Mouse (Mus musculus) gastrocnemius, postnatal 10 days (tissue): ENCODE results near the gene Malsu1. TPM values are rescaled to one million over a fixed set of nuclear protein-coding genes. Genes with fewer than 3 reads are reported as not detected.

Experiments
- DNase-seq: peaks from one replicate; pipeline ENCODE4 v3.0.0; 2021; ENCODE audit warnings: mixed read lengths
- long read RNA-seq, 2 experiments: library from polyadenylated mRNA; stranded (forward); transcript quantifications; one replicate each; pipeline ENCODE4 v2.0.0; 2021
- total RNA-seq, 2 experiments: library from RNA; stranded (reverse); gene quantifications; 2 replicates each; pipeline ENCODE4 v1.2.3; 2021

Gene Malsu1
- 10 to 100 TPM; 50.7 to 56.9 TPM for total RNA-seq
- long read RNA-seq, experiment 1, transcript Malsu1-203 (4 exons, 2,819 nt) = major isoform, 29 of 39 reads
- long read RNA-seq, experiment 1, partial matches to known transcripts = 3 of 39 reads
- long read RNA-seq, experiment 1, other reads (novel, unspliced or antisense) = 3 of 39 reads
- long read RNA-seq, experiment 2, transcript Malsu1-203 (4 exons, 2,819 nt) = major isoform, 31 of 34 reads
- long read RNA-seq, experiment 2, partial matches to known transcripts = 0 of 34 reads
- long read RNA-seq, experiment 2, other reads (novel, unspliced or antisense) = 0 of 34 reads

DNA sequence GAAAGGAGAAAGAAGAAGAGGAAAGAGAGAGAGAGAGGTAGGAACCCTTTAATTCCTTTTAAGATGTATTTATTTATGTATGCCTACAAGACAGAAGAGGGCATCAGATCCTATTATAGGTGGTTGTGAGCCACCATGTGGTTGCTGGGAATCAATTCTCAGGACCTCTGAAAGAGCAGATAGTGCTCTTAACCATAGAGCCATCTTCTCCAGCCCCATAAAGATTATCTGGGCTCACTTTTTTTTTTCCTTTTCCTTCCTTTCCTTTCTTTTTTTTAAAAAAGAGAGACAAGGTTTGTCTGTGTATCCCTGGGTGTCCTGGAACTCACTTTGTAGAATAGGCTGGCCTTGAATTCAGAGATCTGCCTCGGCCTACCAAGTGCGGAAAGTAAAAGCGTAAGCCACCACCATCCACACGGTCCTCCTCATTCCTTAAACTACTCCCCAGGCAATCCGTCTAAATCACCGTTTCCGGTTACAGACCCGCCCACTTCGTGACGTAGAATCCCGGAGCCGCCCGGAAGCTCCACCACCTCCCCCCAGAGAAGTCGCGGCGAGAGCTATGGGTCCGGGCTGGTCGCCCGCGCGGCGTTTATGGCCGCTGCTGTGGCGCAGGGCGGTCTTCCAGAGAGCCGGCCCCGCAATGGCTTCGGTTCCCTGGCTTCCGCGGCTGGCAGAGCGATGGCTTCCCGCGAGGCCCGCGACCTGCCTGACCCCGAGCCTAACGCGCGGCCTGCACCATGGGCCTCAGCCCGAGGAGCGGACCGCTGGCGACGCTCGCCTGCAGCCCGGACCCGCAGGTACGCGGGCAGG, at the start of gene Malsu1:
Gene Malsu1, plus strand, starts transcription at position 492 of the 813 bp plus-strand sequence.
- DNase-seq = peak; percentile 93

GRCm38 (mm10) chr6:49025290-49025689, 48.3 kb upstream of the Malsu1 start:
- no peak for DNase-seq

DNA sequence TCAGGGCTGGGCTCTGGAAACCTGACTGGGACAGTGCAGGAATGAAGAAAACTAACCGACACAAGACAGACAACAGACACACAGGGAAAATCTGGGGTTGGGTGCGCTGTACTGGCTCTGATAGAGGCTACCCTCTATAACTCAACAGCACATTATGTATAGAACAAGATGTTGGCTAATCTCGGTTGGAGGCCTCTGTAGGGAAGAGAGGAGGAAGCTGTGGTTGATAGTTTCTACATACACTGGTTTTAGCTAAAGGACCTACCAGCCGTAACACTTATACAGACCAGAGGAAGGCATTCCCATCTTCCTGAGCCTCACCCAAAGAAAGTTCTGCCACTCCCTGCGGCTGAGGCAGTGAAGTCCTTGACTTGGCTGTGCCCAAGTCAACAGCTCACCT, 47.1 kb upstream of the Malsu1 start:
- no peak for DNase-seq

- no peak for DNase-seq
Measured at GRCm38 (mm10) chr6:49028019-49028418, 45.6 kb upstream of the Malsu1 start.

- no peak for DNase-seq
Measured at GRCm38 (mm10) chr6:49028708-49029107, 44.9 kb upstream of the Malsu1 start.

DNA sequence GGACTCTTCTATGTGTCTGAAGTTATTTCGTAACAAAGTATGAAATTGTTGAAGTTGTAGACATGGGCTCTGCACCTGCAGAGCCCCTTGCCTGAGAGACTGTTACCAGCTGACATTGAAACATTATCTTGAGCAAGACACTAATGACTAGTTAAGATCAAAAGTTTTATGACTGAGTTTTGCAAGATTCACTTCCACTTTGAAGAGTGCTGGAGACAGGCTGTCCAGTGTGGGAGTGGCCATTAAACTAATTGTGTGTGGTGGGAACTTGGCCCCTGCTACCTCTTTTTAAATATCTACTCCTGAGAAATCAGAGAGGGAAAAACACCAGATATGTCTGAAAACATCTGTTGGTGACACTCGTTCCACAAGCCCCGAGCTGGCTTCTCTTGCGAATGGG, 42.4 kb upstream of the Malsu1 start:
- DNase-seq = no peak

GRCm38 (mm10) chr6:49032783-49033182, 40.8 kb upstream of the Malsu1 start:
- no peak for DNase-seq

GRCm38 (mm10) chr6:49036275-49037267, 37.0 kb upstream of the Malsu1 start, which contains the start of gene Gpnmb:
Gene Gpnmb (plus strand): TSS chr6:49036546.
- DNase-seq = peak; percentile 24

- peak; percentile 17 for DNase-seq
Measured at GRCm38 (mm10) chr6:49037268-49037662, 36.3 kb upstream of the Malsu1 start.

DNA sequence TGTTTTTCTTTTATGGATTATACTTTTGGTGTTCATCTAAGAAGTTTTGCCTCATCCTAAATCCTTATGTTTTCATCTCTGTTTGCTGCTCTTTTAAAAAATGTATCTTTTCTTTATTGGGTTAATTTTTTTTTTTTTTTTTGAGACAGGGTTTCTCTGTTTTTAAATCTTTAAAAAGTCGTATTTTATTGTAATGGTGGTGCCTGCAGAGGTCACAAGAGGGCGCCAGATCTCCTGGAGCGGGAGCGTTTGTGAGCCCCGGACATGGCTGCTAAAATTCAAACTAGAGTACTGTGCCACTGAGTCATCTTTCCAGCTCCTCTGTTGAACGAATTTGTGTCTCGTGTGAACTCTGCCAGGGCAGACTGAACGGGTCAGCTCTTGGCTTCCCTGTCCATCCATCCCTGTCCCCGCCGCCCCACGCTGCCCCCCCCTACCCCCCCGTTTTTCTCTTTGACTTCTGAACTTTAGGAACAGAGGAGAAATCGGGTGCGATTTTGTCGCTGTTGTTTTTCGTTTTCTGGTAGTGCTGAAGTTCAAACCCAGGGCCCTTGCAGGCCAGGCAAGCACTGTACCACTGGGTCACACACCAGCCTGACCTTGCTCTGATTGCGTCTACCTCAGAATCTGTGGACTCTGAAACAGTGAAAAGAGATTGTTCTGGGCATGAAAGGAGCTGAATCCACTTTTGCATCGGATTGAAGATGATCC, 34.0 kb upstream of the Malsu1 start:
- DNase-seq = peak; percentile 70

DNA sequence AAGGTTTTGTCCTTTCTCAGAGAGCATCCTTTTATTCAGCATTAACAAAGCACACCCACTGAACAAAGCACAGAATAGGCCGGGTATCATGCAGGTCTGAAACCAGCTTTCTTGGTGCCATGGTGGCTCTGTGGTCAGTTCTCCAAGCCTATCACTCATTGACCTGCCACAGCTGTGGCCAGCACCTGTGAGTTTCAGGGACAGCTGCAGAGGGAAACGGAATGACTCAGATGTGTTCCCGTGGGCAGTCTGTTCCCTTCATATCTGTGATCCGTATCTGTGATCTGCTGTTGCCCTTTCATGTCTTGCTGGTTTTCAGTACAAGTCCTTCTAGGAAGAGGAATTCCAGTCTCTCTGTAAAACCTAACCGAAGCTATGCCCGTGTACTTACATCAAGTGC, 27.1 kb upstream of the Malsu1 start:
- DNase-seq = no peak

DNA sequence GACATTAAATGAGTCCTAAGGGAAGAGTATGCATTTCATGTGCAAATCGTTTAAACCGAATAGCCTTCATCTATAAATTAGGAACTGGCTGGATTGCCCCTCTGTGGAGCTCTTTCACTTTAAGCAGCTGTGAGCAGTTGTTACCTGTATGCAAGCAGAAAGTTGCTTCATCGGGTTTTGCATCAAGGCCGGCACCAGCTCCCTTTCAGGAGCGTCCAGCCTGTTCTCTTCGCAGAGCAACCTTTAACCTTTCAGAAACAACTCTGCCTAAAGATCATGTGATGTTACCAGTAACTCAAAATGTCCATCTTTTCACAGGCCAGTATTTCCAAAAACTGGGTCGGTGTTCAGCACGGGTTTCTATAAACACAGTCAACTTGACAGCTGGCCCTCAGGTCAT, 26.6 kb upstream of the Malsu1 start:
- DNase-seq = no peak

DNA sequence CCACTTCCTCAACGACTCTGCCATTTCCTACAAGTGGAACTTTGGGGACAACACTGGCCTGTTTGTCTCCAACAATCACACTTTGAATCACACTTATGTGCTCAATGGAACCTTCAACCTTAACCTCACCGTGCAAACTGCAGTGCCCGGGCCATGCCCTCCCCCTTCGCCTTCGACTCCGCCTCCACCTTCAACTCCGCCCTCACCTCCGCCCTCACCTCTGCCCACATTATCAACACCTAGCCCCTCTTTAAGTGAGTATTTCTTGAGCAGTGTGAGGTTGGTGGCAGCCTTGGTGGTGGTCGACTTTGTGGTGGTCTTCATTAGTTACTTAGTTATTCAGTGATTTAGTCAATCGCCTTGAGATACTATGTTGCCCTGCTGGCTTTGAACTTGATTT, 25.7 kb upstream of the Malsu1 start:
- no peak for DNase-seq

DNA sequence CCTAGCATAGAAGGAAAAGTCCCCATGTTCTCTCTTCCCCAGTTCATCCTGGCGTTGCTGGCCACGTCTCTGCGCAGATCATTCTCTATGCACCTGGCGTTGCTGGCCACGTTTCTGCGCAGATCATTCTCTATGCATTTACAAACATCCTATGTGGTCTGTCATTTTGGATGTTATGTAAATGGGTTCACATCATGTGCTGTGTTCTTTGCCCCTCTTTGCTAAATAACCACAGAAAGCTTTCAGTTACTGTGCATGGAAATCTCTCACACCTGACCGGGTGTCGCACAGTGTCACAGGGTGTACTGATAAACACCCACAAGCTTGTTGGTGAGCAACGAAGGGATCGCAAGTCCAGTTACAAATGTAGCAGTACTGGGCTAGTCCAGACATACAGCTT, 25.2 kb upstream of the Malsu1 start:
- no peak for DNase-seq

GRCm38 (mm10) chr6:49050677-49051410, 22.8 kb upstream of the Malsu1 start:
- no peak for DNase-seq

- no peak for DNase-seq
Measured at GRCm38 (mm10) chr6:49052191-49052590, 21.4 kb upstream of the Malsu1 start.

- DNase-seq = no peak
Measured at GRCm38 (mm10) chr6:49055256-49055733, 18.3 kb upstream of the Malsu1 start.

DNA sequence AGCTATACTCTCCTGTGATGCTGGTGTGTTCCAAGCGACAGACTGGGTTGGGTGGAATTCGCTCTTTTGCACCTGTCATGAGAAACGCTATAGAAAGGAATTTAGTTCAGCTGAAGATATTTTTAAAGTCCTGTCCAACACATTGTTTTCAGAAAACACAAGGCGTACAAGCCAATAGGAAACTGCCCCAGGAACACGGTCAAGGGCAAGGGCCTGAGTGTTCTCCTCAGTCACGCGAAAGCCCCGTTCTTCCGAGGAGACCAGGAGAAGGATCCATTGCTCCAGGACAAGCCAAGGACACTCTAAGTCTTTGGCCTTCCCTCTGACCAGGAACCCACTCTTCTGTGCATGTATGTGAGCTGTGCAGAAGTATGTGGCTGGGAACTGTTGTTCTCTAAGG, 17.6 kb upstream of the Malsu1 start:
- DNase-seq = no peak

DNA sequence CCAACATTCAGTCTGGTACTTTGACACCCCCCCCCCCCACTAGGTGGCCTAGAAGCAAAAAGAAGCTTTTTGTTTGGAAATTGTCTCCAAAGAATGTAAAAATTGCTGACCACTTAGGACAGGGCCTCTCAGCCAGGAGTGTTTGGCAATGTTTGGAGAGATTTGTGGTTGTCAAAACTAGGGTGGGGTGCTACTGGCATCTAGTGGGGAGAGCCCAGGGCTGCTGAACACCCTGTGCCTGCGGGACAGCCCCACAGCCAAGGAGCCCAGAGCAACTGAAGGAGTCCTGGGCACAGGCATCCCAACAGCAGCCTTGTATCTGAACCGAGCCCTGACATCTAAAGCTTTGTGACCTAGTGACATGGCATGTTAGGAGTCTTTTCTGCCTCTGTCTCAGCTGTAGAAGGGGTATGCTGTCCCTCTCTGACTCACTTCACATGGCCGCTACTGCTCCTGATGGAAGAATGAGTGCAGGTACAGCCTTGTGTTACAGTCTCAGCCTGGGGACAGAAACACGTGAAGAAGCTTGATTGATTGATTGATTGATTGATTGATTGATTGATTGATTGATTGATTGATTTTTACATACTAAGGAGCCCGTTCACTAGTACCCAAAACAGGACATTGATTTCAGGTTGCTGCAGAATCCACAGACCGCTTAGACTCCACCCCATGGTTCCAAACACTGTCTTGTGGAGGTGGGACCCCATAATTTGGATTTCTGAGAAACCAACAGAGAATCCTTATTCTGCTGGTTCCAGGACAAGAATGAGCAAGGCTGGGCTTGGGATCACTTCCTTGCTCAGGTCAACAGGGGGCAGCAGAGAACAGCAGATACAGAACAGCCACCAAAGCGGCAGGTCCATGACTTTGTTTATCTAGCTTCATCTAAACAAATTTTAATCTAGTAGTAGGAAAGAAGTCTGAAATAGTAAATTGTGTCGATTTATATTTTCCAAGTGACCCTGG, 16.3 kb upstream of the Malsu1 start:
- DNase-seq = peak; percentile 66

GRCm38 (mm10) chr6:49068361-49068760, 5.2 kb upstream of the Malsu1 start:
- DNase-seq = no peak
